Mouse (Mus musculus): ENCODE measurements around the gene Myl12a. TPM values are rescaled to one million over a fixed set of nuclear protein-coding genes. Genes with fewer than 3 reads are reported as not detected.

The Myl12a gene
- polyA plus RNA-seq, 1 experiment from 2014 or later: 682 TPM

- H3K27me3 ChIP-seq: no peaks in the 10 kb centered on the region
- no peak for ATAC-seq (ENCODE audit: insufficient number of reproducible peaks, low FRiP score, low TSS enrichment, low read depth)
- H3K4me2 ChIP-seq: no peak overlapping the region
- H3K9me3 ChIP-seq: no peaks in the 10 kb centered on the region
- H3K4me3 ChIP-seq: no peak overlapping the region
- no peak overlapping the region for H3K27ac ChIP-seq
- H3K9ac ChIP-seq: no peak overlapping the region
- WGBS: 90% methylated on average over 10 of the region's 10 CpGs
- no peaks in the 10 kb centered on the region for H3K36me3 ChIP-seq
- H3K4me1 ChIP-seq: peaks cover 8% of the 10 kb centered on the region
These were observed 21.4 kb upstream of the Myl12a start for GRCm38 (mm10) chr17:71024071-71024470.

GRCm38 (mm10) chr17:71022841-71023240, 20.2 kb upstream of the Myl12a start:
- Histone ChIP-seq H3K27me3 (no peaks in the 10 kb centered on the region), H3K9ac (no peak overlapping the region), H3K27ac (no peak overlapping the region), H3K4me2 (no peak overlapping the region), H3K36me3 (no peaks in the 10 kb centered on the region), H3K4me1 (peaks cover 8% of the 10 kb centered on the region), H3K4me3 (no peak overlapping the region), H3K9me3 (no peaks in the 10 kb centered on the region)
- no peak for ATAC-seq (ENCODE audit: insufficient number of reproducible peaks, low FRiP score, low TSS enrichment, low read depth)
- 90% methylated on average over 13 of the region's 13 CpGs for WGBS

- 51% methylated on average over 9 of the region's 9 CpGs for WGBS
- Histone ChIP-seq H3K9ac (no peak overlapping the region), H3K36me3 (no peaks in the 10 kb centered on the region), H3K27ac (0 out of 2 replicates have a peak overlapping the region, but pooled peaks have one; percentile 3), H3K4me1 (peaks cover 8% of the 10 kb centered on the region), H3K4me3 (peak overlapping the region; percentile 4; the same call in 1 of the 2 replicates), H3K4me2 (no peak overlapping the region), H3K27me3 (no peaks in the 10 kb centered on the region), H3K9me3 (no peaks in the 10 kb centered on the region)
- ATAC-seq (ENCODE audit: insufficient number of reproducible peaks, low FRiP score, low TSS enrichment, low read depth): no peak
These were observed 17.2 kb upstream of the Myl12a start for GRCm38 (mm10) chr17:71019860-71020259.

GRCm38 (mm10) chr17:71019309-71019655, 16.6 kb upstream of the Myl12a start:
- Histone ChIP-seq H3K27ac (0 out of 2 replicates have a peak overlapping the region, but pooled peaks have one; percentile 3), H3K4me3 (peak overlapping the region; percentile 4; the same call in 1 of the 2 replicates), H3K36me3 (no peaks in the 10 kb centered on the region), H3K9ac (no peak overlapping the region), H3K4me2 (no peak overlapping the region), H3K27me3 (no peaks in the 10 kb centered on the region), H3K4me1 (peaks cover 8% of the 10 kb centered on the region), H3K9me3 (no peaks in the 10 kb centered on the region)
- WGBS: 21% methylated on average over 6 of the region's 6 CpGs
- ATAC-seq (ENCODE audit: insufficient number of reproducible peaks, low FRiP score, low TSS enrichment, low read depth): peak; percentile 56; the same call in 1 of the 2 replicates

- no peaks in the 10 kb centered on the region for H3K27me3 ChIP-seq
- H3K4me3 ChIP-seq: no peak overlapping the region
- ATAC-seq (ENCODE audit: insufficient number of reproducible peaks, low FRiP score, low TSS enrichment, low read depth): no peak
- H3K36me3 ChIP-seq: no peaks in the 10 kb centered on the region
- H3K4me1 ChIP-seq: peaks cover 8% of the 10 kb centered on the region
- H3K27ac ChIP-seq: 0 out of 2 replicates have a peak overlapping the region, but pooled peaks have one; percentile 3
- 73% methylated on average over 15 of the region's 15 CpGs for WGBS
- no peak overlapping the region for H3K9ac ChIP-seq
- H3K9me3 ChIP-seq: no peaks in the 10 kb centered on the region
- H3K4me2 ChIP-seq: no peak overlapping the region
These were observed 16.1 kb upstream of the Myl12a start for GRCm38 (mm10) chr17:71018616-71019308.

- Histone ChIP-seq H3K4me2 (no peak overlapping the region), H3K9ac (no peak overlapping the region), H3K27ac (no peak overlapping the region), H3K27me3 (no peaks in the 10 kb centered on the region), H3K4me1 (peaks cover 8% of the 10 kb centered on the region), H3K36me3 (no peaks in the 10 kb centered on the region), H3K4me3 (no peak overlapping the region), H3K9me3 (no peaks in the 10 kb centered on the region)
- WGBS: over 99% methylated on average over 3 of the region's 3 CpGs
- ATAC-seq (ENCODE audit: insufficient number of reproducible peaks, low FRiP score, low TSS enrichment, low read depth): no peak
These were observed 15.5 kb upstream of the Myl12a start for GRCm38 (mm10) chr17:71018151-71018550.

GRCm38 (mm10) chr17:71017457-71017998, 14.8 kb upstream of the Myl12a start:
- H3K4me1 ChIP-seq: peaks cover 8% of the 10 kb centered on the region
- no peak overlapping the region for H3K4me3 ChIP-seq
- WGBS: 97% methylated on average over 4 of the region's 4 CpGs
- no peak overlapping the region for H3K27ac ChIP-seq
- no peak overlapping the region for H3K9ac ChIP-seq
- no peak overlapping the region for H3K4me2 ChIP-seq
- no peaks in the 10 kb centered on the region for H3K36me3 ChIP-seq
- H3K27me3 ChIP-seq: no peaks in the 10 kb centered on the region
- peak; percentile 26; the same call in 1 of the 2 replicates for ATAC-seq (ENCODE audit: insufficient number of reproducible peaks, low FRiP score, low TSS enrichment, low read depth)
- H3K9me3 ChIP-seq: no peaks in the 10 kb centered on the region

GRCm38 (mm10) chr17:71014911-71015310, 12.2 kb upstream of the Myl12a start:
- no peak overlapping the region for H3K27ac ChIP-seq
- no peaks in the 10 kb centered on the region for H3K36me3 ChIP-seq
- H3K9ac ChIP-seq: no peak overlapping the region
- H3K4me1 ChIP-seq: peaks cover 5% of the 10 kb centered on the region; the same call in 1 of the 2 replicates
- H3K4me3 ChIP-seq: no peak overlapping the region
- no peaks in the 10 kb centered on the region for H3K27me3 ChIP-seq
- no peak overlapping the region for H3K4me2 ChIP-seq
- WGBS: 76% methylated on average over 5 of the region's 5 CpGs
- ATAC-seq (ENCODE audit: insufficient number of reproducible peaks, low FRiP score, low TSS enrichment, low read depth): no peak
- H3K9me3 ChIP-seq: no peaks in the 10 kb centered on the region

- Histone ChIP-seq H3K4me1 (no peaks in the 10 kb centered on the region), H3K4me2 (no peak overlapping the region), H3K9ac (no peak overlapping the region), H3K9me3 (no peaks in the 10 kb centered on the region), H3K27me3 (no peaks in the 10 kb centered on the region), H3K4me3 (no peak overlapping the region), H3K36me3 (no peaks in the 10 kb centered on the region), H3K27ac (no peak overlapping the region)
- WGBS: 91% methylated on average over 6 of the region's 6 CpGs
- no peak for ATAC-seq (ENCODE audit: insufficient number of reproducible peaks, low FRiP score, low TSS enrichment, low read depth)
These were observed 10.4 kb upstream of the Myl12a start for GRCm38 (mm10) chr17:71013105-71013504.

GRCm38 (mm10) chr17:71011931-71012662, 9.4 kb upstream of the Myl12a start:
- no peaks in the 10 kb centered on the region for H3K27me3 ChIP-seq
- no peaks in the 10 kb centered on the region for H3K36me3 ChIP-seq
- no peaks in the 10 kb centered on the region for H3K9me3 ChIP-seq
- 82% methylated on average over 9 of the region's 9 CpGs for WGBS
- H3K4me2 ChIP-seq: no peak overlapping the region
- H3K4me1 ChIP-seq: no peaks in the 10 kb centered on the region
- no peak overlapping the region for H3K9ac ChIP-seq
- H3K4me3 ChIP-seq: no peak overlapping the region
- ATAC-seq (ENCODE audit: insufficient number of reproducible peaks, low FRiP score, low TSS enrichment, low read depth): no peak
- H3K27ac ChIP-seq: no peak overlapping the region

GRCm38 (mm10) chr17:71010646-71011242, 8.1 kb upstream of the Myl12a start:
- Histone ChIP-seq H3K36me3 (no peaks in the 10 kb centered on the region), H3K27me3 (no peaks in the 10 kb centered on the region), H3K9me3 (no peaks in the 10 kb centered on the region), H3K27ac (no peak overlapping the region), H3K9ac (no peak overlapping the region), H3K4me3 (no peak overlapping the region), H3K4me1 (no peaks in the 10 kb centered on the region), H3K4me2 (no peak overlapping the region)
- ATAC-seq (ENCODE audit: insufficient number of reproducible peaks, low FRiP score, low TSS enrichment, low read depth): no peak
- WGBS: 60% methylated on average over 7 of the region's 7 CpGs

GRCm38 (mm10) chr17:71009751-71010150, 7.1 kb upstream of the Myl12a start:
- H3K4me3 ChIP-seq: no peak overlapping the region
- H3K36me3 ChIP-seq: no peaks in the 10 kb centered on the region
- H3K27ac ChIP-seq: no peak overlapping the region
- no peak overlapping the region for H3K4me2 ChIP-seq
- WGBS: 59% methylated on average over 1 of the region's 1 CpGs
- no peak overlapping the region for H3K9ac ChIP-seq
- no peaks in the 10 kb centered on the region for H3K4me1 ChIP-seq
- no peaks in the 10 kb centered on the region for H3K9me3 ChIP-seq
- ATAC-seq (ENCODE audit: insufficient number of reproducible peaks, low FRiP score, low TSS enrichment, low read depth): no peak
- no peaks in the 10 kb centered on the region for H3K27me3 ChIP-seq

Data from limb, embryonic 15.5 days (tissue).